Mouse (Mus musculus): ENCODE results near the gene Cadps2.

Gene Cadps2

GRCm38 (mm10) chr6:23361842-23362451 lies 477.3 kb downstream of the Cadps2 start:
- DNase-seq (ENCODE audit: extremely low spot score): no peak

DNA sequence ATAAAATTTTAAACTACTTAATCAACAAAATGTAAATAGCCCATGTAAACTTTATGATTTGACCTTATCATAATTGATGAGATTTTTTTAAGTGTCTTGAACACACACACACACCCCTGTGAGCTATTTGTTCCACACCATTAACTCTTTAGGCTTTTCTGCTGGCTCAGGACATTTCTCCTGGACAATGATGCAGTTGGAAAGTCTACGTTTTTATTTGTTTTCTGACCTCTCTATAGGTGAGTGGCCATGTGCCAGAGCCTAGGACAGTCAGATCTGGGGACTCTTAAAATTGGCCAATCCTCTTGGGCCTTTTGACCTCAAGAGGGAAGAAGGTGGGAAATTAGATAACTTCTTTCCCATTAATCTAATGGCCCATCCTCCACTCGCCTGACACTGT lies 478.6 kb downstream of the Cadps2 start:
- DNase-seq (ENCODE audit: extremely low spot score): no peak

DNA sequence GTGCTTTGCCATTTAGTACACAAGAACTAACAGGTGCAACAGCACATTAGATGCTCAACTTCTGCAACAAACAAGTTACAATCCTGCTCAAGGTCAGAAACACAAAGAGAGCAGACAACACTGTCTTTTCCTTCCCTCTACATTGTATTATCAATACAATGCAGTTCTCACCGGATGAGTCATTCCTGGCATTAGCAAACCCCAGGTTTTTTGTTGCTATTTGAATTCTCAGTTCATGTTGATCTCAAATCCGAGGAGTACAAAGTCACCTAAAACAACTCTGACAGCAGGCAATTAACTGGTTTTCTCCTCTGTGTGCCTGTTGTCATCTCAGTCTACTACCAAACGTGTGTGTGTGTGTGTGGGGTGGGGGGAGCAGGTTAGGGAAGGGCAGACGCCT lies 483.1 kb downstream of the Cadps2 start:
- DNase-seq (ENCODE audit: extremely low spot score): no peak

DNA sequence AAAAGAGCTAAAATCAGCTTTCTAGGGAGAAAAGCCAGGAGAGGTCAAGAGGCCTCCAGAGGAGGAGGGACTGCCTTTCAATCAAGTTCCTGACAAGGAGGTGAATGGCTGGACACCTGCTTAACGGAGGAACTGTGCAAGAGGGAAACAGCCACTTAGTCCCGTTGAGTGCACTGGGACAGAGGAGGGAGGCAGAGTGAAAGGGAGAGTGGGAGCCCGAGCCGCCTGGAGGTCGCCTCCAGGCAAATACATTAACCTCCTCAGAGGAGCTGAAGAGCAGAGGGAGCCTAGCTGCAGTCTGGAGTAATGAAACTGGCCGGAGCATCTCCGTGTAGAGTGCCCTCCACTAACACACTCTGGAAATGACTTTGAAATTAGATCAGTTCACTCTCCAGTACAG lies 485.7 kb downstream of the Cadps2 start:
- DNase-seq (ENCODE audit: extremely low spot score): peak; percentile 60

DNA sequence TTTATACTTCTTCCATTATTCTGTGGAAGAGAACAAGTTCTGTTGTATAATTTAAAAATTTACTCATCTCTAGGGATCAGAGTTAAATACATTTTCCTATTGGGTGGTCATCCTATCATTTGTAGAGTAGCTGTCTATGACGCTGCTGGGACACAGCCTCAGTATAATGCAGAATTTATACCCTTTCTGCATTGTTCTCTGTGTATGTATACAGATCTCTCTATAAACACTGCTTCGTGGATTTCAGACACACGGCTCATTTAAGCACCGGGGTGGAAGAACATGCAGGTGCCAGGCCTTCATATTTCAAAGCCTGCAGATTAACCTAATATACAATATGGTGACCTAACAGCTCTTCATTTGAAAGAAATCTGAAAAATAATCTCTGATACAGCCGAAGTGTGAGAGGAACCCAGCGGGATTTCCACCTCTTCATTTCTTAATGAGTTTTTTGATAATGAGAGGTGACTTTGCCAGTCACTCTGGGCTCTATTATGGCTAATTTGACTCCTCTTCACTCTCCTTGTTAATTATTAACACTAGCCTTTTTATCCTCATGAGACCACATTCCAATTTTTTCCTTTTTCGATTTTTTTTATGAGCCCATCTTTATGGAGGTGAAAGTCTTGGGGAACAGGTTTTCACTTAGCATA lies 501.7 kb downstream of the Cadps2 start:
- no peak for DNase-seq (ENCODE audit: extremely low spot score)

DNA sequence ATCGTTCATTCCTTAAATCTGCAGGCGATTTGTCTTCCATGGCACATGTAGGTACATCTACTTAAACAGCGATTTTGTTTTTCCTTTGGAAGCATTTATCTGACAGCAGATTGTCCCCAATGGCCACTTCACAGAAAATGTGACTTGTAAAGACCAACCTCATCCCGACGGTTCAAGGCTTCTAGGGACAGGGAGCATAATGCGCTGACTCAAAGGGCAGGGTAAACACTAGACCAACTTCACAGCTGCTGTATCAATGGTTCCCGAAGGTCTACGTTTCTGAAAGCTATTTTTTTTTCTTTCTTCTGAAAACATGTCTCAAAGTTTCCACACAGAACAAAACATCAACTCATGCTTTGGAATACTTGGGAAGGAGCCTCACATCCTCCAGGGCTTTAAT lies 524.3 kb downstream of the Cadps2 start:
- DNase-seq (ENCODE audit: extremely low spot score): no peak

DNA sequence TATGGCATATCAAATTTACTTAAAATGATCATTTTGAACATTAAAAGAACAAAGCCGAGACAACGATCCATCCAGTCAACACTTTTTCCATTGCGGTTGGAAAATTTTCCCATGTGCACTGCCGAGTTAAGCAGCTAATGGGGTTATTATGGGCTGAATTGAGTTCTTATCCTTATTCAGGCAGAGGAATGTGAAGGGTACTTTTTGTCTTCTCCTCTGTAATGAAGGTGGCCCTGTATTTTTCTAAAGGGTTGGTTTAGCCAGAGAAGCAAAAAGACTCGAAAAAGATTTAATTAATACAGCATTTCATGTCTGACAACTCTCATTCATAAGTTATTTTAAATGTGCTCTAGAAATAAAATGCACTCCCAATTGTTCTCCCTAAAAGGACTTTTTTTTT lies 524.9 kb downstream of the Cadps2 start:
- no peak for DNase-seq (ENCODE audit: extremely low spot score)

- DNase-seq (ENCODE audit: extremely low spot score): no peak
These were observed 533.2 kb downstream of the Cadps2 start for GRCm38 (mm10) chr6:23306046-23306445.

GRCm38 (mm10) chr6:23298596-23298995 lies 540.6 kb downstream of the Cadps2 start:
- no peak for DNase-seq (ENCODE audit: extremely low spot score)

DNA sequence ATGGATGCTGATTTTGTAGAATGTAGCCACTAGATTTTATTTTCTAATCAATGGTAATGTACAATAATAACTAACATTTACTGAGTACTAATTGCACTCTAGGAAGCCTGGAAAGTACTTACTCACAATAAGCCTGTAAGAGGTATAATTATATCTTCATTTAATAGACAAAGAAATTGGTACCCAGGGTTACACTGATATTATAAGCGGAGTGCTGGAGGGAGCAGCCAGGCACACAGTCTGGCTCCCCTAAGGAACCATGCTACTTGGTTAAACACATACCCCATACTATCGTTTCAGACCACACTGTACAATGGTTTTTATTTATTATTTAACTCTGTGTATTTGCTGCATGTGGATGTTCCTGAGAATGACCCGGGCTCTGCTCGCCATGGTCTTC lies 544.5 kb downstream of the Cadps2 start:
- DNase-seq (ENCODE audit: extremely low spot score): no peak

DNA sequence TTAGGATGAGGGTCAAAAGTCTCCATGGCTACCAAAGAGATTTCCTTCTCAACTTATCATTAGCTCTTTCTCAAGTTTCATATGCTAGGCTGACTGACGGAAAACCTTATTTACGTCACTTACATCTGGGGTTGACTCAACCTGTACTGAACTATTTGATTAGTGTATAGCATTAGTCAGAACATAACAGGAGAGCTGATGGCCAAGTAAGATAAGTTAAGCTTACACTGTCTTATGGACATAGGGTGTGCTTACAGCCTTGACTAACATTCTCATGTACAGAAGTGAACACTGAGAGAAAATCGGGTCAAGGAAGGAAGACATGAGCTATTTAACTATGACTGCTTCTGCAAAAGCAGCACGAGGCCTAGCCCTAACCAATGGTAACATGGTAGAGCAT lies 550.5 kb downstream of the Cadps2 start:
- DNase-seq (ENCODE audit: extremely low spot score): no peak

- no peak for DNase-seq (ENCODE audit: extremely low spot score)
These were observed 557.8 kb downstream of the Cadps2 start for GRCm38 (mm10) chr6:23281514-23281820.

DNA sequence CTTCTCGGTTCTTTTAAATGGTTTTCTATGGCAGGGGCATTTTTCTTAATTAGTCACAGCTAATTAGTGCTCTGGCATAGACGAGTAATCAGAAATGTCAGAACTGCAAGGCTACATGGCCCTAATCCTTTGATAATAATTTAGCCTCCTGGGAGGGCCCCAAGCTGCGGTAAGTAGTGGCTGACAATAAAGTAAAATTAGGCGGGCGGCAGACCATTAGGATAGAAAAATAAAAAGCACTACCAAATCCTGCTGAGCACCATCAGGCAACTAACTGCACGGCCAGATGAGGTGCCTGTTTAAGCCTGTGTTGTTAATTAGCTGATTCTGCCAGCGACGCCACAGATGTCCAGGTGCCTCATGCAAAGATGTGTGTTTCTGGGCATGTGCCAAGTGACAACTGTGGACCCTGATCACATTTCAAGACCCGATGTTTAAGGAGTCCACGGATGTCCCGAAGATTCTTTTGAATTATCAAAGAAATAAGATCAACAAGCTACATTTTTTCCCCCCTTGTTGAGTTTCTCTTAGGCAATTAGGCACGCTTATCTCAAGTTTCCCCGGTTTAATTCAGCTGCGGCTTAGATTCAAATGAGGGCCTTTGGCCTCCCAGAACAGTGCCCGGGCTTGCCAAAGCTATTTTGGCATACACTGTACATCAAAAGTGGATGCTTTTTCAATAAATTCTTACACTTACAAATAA lies 558.3 kb downstream of the Cadps2 start:
- DNase-seq (ENCODE audit: extremely low spot score): no peak

GRCm38 (mm10) chr6:23273483-23273882 lies 565.7 kb downstream of the Cadps2 start:
- no peak for DNase-seq (ENCODE audit: extremely low spot score)

DNA sequence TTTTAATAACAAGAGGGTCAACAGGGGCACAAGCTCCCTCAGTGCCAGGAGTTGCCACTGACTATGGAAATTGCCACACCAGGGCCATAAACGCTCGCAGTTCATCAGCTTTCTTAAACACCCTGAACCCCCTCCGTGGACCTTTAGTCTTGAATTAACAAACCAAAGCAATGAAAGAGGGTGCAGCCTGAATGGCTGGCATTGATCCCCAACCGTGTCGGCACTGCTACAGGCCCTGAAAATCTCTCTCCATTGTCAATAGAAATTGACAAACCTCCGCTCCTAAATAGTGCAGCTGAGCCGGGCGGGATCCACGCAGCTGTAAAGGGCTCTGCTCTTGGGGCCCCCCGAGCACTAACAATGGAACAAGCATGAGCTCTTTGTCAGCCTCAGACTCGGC lies 566.2 kb downstream of the Cadps2 start:
- peak; percentile 65 for DNase-seq (ENCODE audit: extremely low spot score)

- no peak for DNase-seq (ENCODE audit: extremely low spot score)
These were observed 566.7 kb downstream of the Cadps2 start for GRCm38 (mm10) chr6:23272542-23272941.

DNA sequence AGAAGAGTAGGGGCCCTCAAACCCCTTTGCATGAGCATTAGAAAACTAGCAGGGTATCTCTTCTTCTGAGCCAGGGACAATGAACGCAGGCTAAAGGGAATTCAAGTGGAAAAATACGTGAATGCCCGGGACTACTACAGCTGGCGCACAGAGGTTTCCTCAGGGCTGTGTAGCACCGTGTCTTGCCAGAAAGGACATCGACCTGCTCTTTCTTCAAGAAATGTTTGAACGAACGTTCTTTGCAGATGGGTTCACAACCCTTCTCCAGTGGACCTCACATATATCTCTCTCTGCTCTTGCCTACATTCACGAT lies 578.5 kb downstream of the Cadps2 start:
- no peak for DNase-seq (ENCODE audit: extremely low spot score)

DNA sequence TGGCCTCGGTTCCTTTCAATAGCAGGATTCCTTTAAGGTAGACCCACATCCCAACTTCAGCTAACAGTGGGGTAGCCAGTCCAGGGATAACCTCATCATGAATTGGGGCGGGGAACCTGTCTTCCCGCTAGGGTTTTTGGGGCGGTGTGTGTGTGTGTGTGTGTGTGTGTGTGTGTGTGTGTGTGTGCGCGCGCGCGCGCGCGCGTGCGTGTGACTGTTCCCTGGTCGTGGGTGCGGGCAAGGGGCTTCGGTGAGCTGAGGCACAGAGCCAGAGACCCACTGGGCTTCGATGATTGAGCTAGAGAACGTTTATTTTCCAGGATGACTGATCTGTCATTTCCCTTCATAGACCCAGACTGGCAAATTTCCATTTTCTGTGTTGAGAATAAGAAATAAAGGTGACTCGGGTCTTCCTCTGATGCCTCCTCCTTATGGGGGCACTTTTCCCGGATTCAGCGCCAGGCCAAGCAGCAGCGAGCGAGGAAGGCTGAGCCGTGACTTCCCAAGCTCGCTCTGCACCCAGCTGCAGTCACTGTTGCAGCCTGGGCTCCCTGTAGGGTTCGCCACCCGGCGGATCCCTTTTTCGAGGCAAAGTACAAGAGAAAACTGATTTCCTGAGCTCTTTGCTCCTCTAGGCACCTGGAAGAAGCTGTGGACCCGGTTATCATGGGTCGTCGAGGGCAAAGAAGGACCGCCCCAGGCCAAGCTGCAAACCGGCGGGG lies 579.0 kb downstream of the Cadps2 start:
- peak; percentile 37 for DNase-seq (ENCODE audit: extremely low spot score)

- DNase-seq (ENCODE audit: extremely low spot score): peak; percentile 2
These were observed 581.2 kb downstream of the Cadps2 start for GRCm38 (mm10) chr6:23257981-23258380.

DNA sequence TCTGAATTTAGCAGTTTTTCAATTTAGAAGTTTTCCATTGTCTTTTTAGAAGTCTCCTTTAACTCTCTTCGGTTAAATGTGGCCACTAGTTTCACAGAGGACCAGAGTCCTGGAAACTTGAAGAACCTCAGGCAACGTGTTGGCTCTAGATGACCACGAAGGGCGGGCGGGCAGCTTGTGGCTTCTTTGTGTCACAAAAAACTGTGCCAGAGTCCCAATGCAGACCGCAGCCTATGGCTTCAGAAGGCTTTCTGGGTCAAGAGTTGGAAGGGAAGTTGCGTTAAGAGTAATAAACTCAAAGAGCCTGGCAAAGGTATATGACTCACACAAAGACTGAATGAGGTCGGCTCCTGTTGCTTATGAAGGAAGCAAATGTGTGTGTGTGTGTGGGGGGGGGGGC lies 584.1 kb downstream of the Cadps2 start:
- DNase-seq (ENCODE audit: extremely low spot score): peak; percentile 18

GRCm38 (mm10) chr6:23254644-23255043 lies 584.6 kb downstream of the Cadps2 start:
- peak; percentile 41 for DNase-seq (ENCODE audit: extremely low spot score)

- peak; percentile 72 for DNase-seq (ENCODE audit: extremely low spot score)
These were observed 585.6 kb downstream of the Cadps2 start for GRCm38 (mm10) chr6:23253353-23254311.
